Mouse (Mus musculus) CD4-positive helper T cell, adult 2 months (primary cell): ENCODE measurements around the gene Cby1.

Source experiments
- DNase-seq: peaks from one replicate; pipeline ENCODE4 v3.0.0-alpha.2; 2012; ENCODE audit warnings: low read depth, missing footprints, low spot score

The Cby1 gene

DNA sequence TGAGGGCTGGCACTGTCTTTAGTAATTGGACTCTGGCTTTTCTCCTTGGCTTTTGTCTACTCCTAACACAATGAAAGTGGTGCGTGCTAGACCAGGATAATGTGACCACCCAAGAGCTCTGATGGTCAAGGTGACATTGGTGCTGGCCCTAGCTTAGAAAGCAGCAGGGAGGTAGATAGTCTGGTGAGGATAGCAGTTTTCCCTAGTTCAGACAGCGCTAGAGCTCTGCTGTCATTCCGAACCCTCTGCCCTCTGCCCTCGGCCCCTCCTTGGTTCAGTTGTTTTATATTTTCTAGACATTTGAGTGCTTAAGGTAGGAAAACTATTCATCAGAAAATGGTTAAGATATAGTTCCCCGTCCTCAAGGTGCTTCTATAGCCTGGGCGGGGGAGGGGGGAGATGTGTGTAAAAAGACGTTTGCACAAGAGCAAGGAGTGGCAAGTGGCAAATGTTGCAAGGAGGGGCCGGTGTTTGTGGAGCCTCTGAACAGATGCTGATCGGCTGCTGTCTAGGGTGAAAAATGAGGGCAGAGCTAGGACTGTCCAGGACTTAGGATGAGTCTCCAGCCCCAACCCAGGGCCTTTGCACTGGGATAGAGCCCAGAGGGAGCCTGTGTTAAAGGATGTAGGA lies 38.7 kb downstream of the Cby1 start:
- no peak for DNase-seq

GRCm38 (mm10) chr15:79706603-79707214 lies 47.7 kb downstream of the Cby1 start:
- DNase-seq, result no peak

- DNase-seq, result no peak
Measured at GRCm38 (mm10) chr15:79708229-79708822, 49.3 kb downstream of the Cby1 start.

DNA sequence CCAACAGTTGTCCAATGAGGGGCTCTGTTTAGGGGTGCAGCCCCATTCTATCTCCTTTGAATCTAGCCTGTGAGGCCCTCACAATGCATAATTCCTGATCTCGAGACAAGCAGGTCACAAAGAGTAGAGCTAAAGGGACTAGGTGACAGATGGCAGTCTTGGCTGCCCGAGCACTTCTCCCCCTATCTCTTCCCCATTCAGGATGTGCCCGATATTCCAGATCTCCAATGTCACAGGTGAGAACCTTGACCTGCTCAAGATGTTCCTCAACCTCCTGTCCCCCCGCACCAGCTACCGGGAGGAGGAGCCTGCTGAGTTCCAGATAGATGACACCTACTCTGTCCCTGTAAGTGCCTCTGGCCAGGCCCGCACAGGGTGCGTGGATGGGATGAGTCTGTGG lies 56.6 kb downstream of the Cby1 start:
- DNase-seq, result no peak

GRCm38 (mm10) chr15:79716710-79717109 lies 57.7 kb downstream of the Cby1 start:
- no peak for DNase-seq
